Mouse (Mus musculus) frontal cortex, postnatal 36 days (tissue): ENCODE results near the gene Plekho1.

Experiments
- DNase-seq, 2 experiments: peaks; one replicate each; pipeline ENCODE4 v3.0.0; 2022; ENCODE audit warnings: low spot score in 2 of 2

The Plekho1 gene

DNA sequence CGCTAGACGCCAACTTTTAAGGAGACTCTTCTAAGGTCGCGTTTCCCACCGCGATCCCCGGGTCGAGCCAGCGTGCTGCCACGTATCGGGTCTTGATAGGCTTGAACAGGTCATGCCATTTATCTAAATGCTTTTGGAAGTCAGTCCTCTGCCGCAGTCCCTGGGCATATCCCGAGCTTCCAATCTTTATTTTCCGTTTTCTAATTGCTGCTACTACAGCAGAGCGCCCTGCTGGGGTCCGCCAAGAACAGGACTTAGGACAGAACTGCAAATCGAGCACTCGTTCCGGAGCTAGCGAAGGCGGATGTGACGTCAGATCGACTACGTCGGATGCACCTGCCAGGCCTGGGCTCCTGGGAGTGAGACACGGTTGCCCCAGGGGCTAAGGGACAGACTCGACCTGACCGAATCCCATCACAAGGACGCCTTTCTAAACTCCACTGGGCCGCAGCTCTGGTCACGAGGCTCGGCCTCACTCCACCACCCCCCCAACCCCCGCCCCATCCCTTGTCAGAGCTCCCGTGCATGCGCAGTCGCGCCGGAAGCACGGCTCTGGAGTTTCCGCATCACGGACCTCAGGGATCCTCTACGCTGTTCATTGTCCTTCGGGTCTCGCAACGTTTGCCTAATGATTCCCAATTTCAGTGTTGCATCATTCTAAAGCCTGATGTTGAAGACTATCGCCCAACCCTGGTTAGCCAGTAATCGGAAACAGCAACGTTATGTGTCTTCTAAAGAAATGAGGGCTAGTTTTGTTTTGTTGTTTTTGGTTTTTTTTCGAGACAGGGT, 44.8 kb downstream of the Plekho1 start:
- DNase-seq: peak; percentile 92 to 95

DNA sequence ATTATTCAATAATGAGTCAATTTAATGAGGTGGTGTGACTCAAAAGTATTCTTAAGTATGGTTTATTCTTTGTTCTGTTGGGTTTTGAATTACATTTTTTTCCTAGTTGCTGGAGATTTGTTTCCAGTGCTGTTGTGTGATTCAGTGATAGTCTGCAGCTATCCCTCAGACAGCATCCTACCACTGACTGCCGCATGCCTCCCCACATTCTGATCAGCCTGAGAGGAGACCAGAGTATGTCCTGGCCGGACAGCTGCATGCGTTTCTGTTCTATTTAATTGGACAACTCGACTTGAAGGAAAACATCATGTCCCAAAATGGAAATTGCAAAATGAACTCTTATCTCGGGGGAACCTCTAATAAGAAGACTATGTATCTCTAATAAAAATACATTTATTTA, 47.5 kb downstream of the Plekho1 start:
- no peak for DNase-seq

DNA sequence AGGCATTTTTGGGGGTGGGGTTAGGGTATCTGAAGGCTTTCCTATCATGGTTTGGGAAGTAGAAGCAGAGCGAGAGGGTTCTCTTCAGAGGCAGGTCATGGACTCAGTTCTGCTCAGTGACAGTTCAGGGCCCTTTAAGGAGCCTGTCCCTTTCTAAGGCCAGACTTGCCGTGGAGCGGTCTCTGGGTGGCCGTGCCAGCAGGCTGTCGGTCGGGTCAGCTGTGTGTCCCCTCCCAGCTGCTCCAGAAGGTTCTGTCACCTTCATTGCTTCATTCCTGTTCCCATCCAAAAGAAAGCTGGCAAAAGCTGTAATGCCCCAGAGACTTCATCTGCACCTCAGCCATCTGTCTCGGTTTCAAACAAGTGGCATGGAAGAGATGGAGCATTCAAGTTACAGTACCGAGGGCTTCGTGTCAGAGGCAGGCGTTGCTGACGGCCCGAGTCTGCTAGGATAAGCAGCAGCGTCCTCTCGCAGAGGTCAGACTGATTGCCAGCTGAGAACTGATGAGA, 50.0 kb downstream of the Plekho1 start:
- no peak for DNase-seq

DNA sequence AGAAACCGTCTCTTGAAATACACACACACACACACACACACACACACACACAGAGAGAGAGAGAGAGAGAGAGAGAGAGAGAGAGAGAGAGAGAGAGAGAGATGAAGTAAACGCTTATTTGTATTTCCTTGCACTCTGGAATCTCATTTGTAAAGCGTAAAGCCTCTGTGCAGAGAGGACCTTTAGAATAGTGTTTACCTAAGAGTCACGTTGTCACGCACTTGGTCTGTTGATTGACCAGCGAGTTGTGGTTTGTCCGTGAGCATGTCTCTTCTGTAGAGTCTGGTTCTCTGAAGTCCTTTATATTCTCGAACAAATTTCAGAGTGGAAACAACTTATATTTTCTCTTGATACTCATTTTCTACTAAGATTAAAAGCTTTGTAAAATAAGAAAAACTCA, 51.1 kb downstream of the Plekho1 start:
- DNase-seq: no peak

DNA sequence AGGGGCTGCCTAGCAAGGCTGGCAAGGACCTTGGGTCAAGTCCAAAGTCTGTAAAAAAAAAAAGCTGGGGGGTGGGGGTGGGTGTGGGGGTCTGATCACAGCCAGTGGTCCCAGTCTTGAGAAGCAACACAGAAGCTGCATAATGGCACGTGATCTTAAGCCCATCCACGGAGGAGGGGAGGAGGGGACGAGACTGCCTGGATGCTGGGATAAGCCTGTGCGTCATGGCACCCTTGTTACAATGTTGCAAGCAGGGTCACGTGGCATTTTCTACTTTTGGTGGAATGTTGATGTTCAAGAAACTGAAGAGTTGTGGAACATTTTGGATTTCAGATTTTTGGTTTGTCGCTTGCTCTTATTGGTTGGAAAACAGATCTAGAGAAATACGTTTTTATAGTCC, 52.6 kb downstream of the Plekho1 start:
- DNase-seq: no peak

DNA sequence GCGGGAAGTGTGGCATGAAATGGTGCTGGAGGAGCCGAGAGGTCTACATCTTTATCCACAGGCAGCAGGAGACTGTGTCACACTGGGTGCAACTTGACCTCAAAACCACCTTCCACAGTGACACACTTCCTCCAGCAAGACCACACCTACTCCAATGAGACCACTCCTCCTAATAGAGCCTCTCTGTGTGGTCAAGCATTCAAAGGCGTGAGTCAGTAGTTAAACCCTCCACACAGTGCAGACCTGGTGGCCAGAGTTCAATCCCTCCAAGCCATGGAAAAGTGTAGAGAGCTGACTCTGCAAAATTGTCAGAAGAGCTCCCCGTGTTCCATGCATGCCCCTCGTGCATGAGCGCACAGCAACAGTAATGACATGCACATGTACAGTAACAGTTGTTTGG, 53.1 kb downstream of the Plekho1 start:
- no peak for DNase-seq

DNA sequence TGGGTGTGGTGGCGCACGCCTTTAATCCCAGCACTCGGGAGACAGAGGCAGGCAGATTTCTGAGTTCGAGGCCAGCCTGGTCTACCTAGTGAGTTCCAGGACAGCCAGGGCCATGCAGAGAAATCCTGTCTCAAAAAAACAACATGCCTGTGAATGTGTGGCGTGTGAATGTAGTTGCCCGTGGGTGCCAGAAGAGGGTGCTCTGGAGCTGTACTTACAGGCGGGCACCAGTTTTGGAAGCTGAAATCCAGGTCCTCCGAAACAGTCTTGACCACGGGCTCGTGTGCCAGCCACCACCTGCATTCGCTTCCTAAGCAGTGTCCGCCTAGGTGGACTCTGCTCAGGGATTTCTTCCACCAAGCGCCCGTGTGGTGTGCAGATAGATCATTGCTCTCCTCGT, 57.0 kb downstream of the Plekho1 start:
- no peak for DNase-seq
